Mouse (Mus musculus): ENCODE data around the gene Rasgef1a. TPM values are rescaled to one million over a fixed set of nuclear protein-coding genes. Genes with fewer than 3 reads are reported as not detected.

Gene Rasgef1a
- polyA plus RNA-seq (2016; fragmentation: Nextera tagmentation; extraction: Ambion mirVana) = 0.20 and 0.22 TPM in 2 replicates

GRCm38 (mm10) chr6:118010756-118011615 lies at the start of gene Rasgef1a:
TSS of gene Rasgef1a (plus strand) at chr6:118011438.
- H3K4me3 ChIP-seq = peak within 1 kb of the TSS; percentile 52
- peak; percentile 11; the same call in 1 of the 2 replicates for ATAC-seq (ENCODE audit: low FRiP score, low read depth)
- peak within 1 kb of the TSS; percentile 59 for H3K9ac ChIP-seq (replicated peaks)
- H3K36me3 ChIP-seq = no peaks in the 10 kb centered on the region
- 13% methylated on average over 52 of the region's 70 CpGs for WGBS
- peaks cover 14% of the 10 kb centered on the region for H3K4me1 ChIP-seq
- peaks cover 52% of the 10 kb centered on the region for H3K27me3 ChIP-seq
- H3K27ac ChIP-seq (replicated peaks) = no peak within 1 kb of the TSS
- peak within 1 kb of the TSS; percentile 85 for H3K4me2 ChIP-seq (replicated peaks)
- no peaks in the 10 kb centered on the region for H3K9me3 ChIP-seq

- 81% methylated on average over 3 of the region's 3 CpGs for WGBS
- no peak for ATAC-seq (ENCODE audit: low FRiP score, low read depth)
Measured at GRCm38 (mm10) chr6:117963201-117963600, 48.0 kb upstream of the Rasgef1a start.

GRCm38 (mm10) chr6:117966729-117967128 lies 44.5 kb upstream of the Rasgef1a start:
- 62% methylated on average over 9 of the region's 9 CpGs for WGBS
- Histone ChIP-seq H3K27ac (replicated peaks) (no peak overlapping the region), H3K4me3 (no peak overlapping the region), H3K4me2 (replicated peaks) (no peak overlapping the region), H3K36me3 (no peaks in the 10 kb centered on the region), H3K9me3 (no peaks in the 10 kb centered on the region), H3K9ac (replicated peaks) (no peak overlapping the region), H3K27me3 (no peaks in the 10 kb centered on the region), H3K4me1 (no peaks in the 10 kb centered on the region)
- no peak for ATAC-seq (ENCODE audit: low FRiP score, low read depth)

More at GRCm38 (mm10) chr6:117963201-117963600, 48.0 kb upstream of the Rasgef1a start:
- Histone ChIP-seq H3K4me1 (no peaks in the 10 kb centered on the region), H3K4me3 (no peak overlapping the region), H3K27ac (replicated peaks) (no peak overlapping the region), H3K4me2 (replicated peaks) (no peak overlapping the region), H3K9me3 (no peaks in the 10 kb centered on the region), H3K9ac (replicated peaks) (no peak overlapping the region), H3K27me3 (no peaks in the 10 kb centered on the region), H3K36me3 (no peaks in the 10 kb centered on the region)

GRCm38 (mm10) chr6:117987173-117987572 lies 24.1 kb upstream of the Rasgef1a start:
- H3K9ac ChIP-seq (replicated peaks) = no peak overlapping the region
- H3K27me3 ChIP-seq = no peaks in the 10 kb centered on the region
- H3K4me3 ChIP-seq = no peak overlapping the region
- no peaks in the 10 kb centered on the region for H3K9me3 ChIP-seq
- H3K27ac ChIP-seq (replicated peaks) = no peak overlapping the region
- no peaks in the 10 kb centered on the region for H3K36me3 ChIP-seq
- no peak overlapping the region for H3K4me2 ChIP-seq (replicated peaks)
- no peak for ATAC-seq (ENCODE audit: low FRiP score, low read depth)
- no peaks in the 10 kb centered on the region for H3K4me1 ChIP-seq
- 60% methylated on average over 5 of the region's 5 CpGs for WGBS

- ATAC-seq (ENCODE audit: low FRiP score, low read depth) = no peak
Measured at GRCm38 (mm10) chr6:117989209-117989608, 22.0 kb upstream of the Rasgef1a start.

GRCm38 (mm10) chr6:117990649-117991048 lies 20.6 kb upstream of the Rasgef1a start:
- no peaks in the 10 kb centered on the region for H3K36me3 ChIP-seq
- H3K27me3 ChIP-seq = no peaks in the 10 kb centered on the region
- 78% methylated on average over 8 of the region's 8 CpGs for WGBS
- no peak overlapping the region for H3K4me2 ChIP-seq (replicated peaks)
- H3K9ac ChIP-seq (replicated peaks) = no peak overlapping the region
- no peak for ATAC-seq (ENCODE audit: low FRiP score, low read depth)
- no peak overlapping the region for H3K4me3 ChIP-seq
- H3K4me1 ChIP-seq = no peaks in the 10 kb centered on the region
- no peak overlapping the region for H3K27ac ChIP-seq (replicated peaks)
- H3K9me3 ChIP-seq = no peaks in the 10 kb centered on the region

More at GRCm38 (mm10) chr6:117989209-117989608, 22.0 kb upstream of the Rasgef1a start:
- Histone ChIP-seq H3K4me1 (no peaks in the 10 kb centered on the region), H3K36me3 (no peaks in the 10 kb centered on the region), H3K9ac (replicated peaks) (no peak overlapping the region), H3K27me3 (no peaks in the 10 kb centered on the region), H3K4me2 (replicated peaks) (no peak overlapping the region), H3K4me3 (no peak overlapping the region), H3K9me3 (no peaks in the 10 kb centered on the region), H3K27ac (replicated peaks) (no peak overlapping the region)
- WGBS = 91% methylated on average over 7 of the region's 7 CpGs

GRCm38 (mm10) chr6:117991297-117991696 lies 19.9 kb upstream of the Rasgef1a start:
- Histone ChIP-seq H3K4me2 (replicated peaks) (no peak overlapping the region), H3K36me3 (no peaks in the 10 kb centered on the region), H3K4me3 (no peak overlapping the region), H3K4me1 (no peaks in the 10 kb centered on the region), H3K27me3 (no peaks in the 10 kb centered on the region), H3K9ac (replicated peaks) (no peak overlapping the region), H3K27ac (replicated peaks) (no peak overlapping the region), H3K9me3 (no peaks in the 10 kb centered on the region)
- 79% methylated on average over 7 of the region's 7 CpGs for WGBS
- no peak for ATAC-seq (ENCODE audit: low FRiP score, low read depth)

- ATAC-seq (ENCODE audit: low FRiP score, low read depth) = no peak
- Histone ChIP-seq H3K27ac (replicated peaks) (no peak overlapping the region), H3K4me2 (replicated peaks) (no peak overlapping the region)
Measured at GRCm38 (mm10) chr6:117991928-117992327, 19.3 kb upstream of the Rasgef1a start.

GRCm38 (mm10) chr6:117995168-117995567 lies 16.1 kb upstream of the Rasgef1a start:
- H3K9ac ChIP-seq (replicated peaks) = no peak overlapping the region
- no peak overlapping the region for H3K4me3 ChIP-seq
- no peak for ATAC-seq (ENCODE audit: low FRiP score, low read depth)
- H3K27me3 ChIP-seq = no peaks in the 10 kb centered on the region
- no peaks in the 10 kb centered on the region for H3K36me3 ChIP-seq
- H3K4me1 ChIP-seq = no peaks in the 10 kb centered on the region
- no peak overlapping the region for H3K27ac ChIP-seq (replicated peaks)
- 63% methylated on average over 9 of the region's 9 CpGs for WGBS
- no peak overlapping the region for H3K4me2 ChIP-seq (replicated peaks)
- no peaks in the 10 kb centered on the region for H3K9me3 ChIP-seq

More at GRCm38 (mm10) chr6:117991928-117992327, 19.3 kb upstream of the Rasgef1a start:
- Histone ChIP-seq H3K27me3 (no peaks in the 10 kb centered on the region), H3K9me3 (no peaks in the 10 kb centered on the region), H3K36me3 (no peaks in the 10 kb centered on the region), H3K9ac (replicated peaks) (no peak overlapping the region), H3K4me3 (no peak overlapping the region), H3K4me1 (no peaks in the 10 kb centered on the region)
- WGBS = 60% methylated on average over 8 of the region's 8 CpGs

GRCm38 (mm10) chr6:118001272-118001671 lies 10.0 kb upstream of the Rasgef1a start:
- no peaks in the 10 kb centered on the region for H3K9me3 ChIP-seq
- no peak overlapping the region for H3K27ac ChIP-seq (replicated peaks)
- WGBS = 11% methylated on average over 3 of the region's 3 CpGs
- no peak overlapping the region for H3K4me2 ChIP-seq (replicated peaks)
- no peak overlapping the region for H3K4me3 ChIP-seq
- ATAC-seq (ENCODE audit: low FRiP score, low read depth) = no peak
- no peaks in the 10 kb centered on the region for H3K4me1 ChIP-seq
- 0 out of 2 replicates have a peak, but pooled peaks cover 4% of the 10 kb centered on the region for H3K27me3 ChIP-seq
- no peaks in the 10 kb centered on the region for H3K36me3 ChIP-seq
- H3K9ac ChIP-seq (replicated peaks) = no peak overlapping the region

GRCm38 (mm10) chr6:118007302-118007701 lies 3.9 kb upstream of the Rasgef1a start:
- Histone ChIP-seq H3K4me1 (peaks cover 7% of the 10 kb centered on the region), H3K27me3 (peaks cover 29% of the 10 kb centered on the region), H3K36me3 (no peaks in the 10 kb centered on the region), H3K4me3 (no peak overlapping the region), H3K9ac (replicated peaks) (no peak overlapping the region), H3K9me3 (no peaks in the 10 kb centered on the region), H3K27ac (replicated peaks) (no peak overlapping the region), H3K4me2 (replicated peaks) (no peak overlapping the region)
- ATAC-seq (ENCODE audit: low FRiP score, low read depth) = no peak
- 56% methylated on average over 5 of the region's 5 CpGs for WGBS

- no peak overlapping the region for H3K9ac ChIP-seq (replicated peaks)
- H3K36me3 ChIP-seq = no peaks in the 10 kb centered on the region
- H3K4me2 ChIP-seq (replicated peaks) = no peak overlapping the region
- H3K4me3 ChIP-seq = no peak overlapping the region
- H3K4me1 ChIP-seq = peaks cover 7% of the 10 kb centered on the region
- peaks cover 31% of the 10 kb centered on the region for H3K27me3 ChIP-seq
- H3K27ac ChIP-seq (replicated peaks) = no peak overlapping the region
- no peak for ATAC-seq (ENCODE audit: low FRiP score, low read depth)
- 77% methylated on average over 4 of the region's 4 CpGs for WGBS
- H3K9me3 ChIP-seq = no peaks in the 10 kb centered on the region
Measured at GRCm38 (mm10) chr6:118007843-118008539, 3.2 kb upstream of the Rasgef1a start.

All from midbrain, embryonic 12.5 days (tissue).